Mouse (Mus musculus) kidney, adult 8-10 months (tissue): ENCODE data around the gene Snrnp35.

Source experiments
- DNase-seq, 2 experiments: peaks; one replicate each; pipeline ENCODE4 v3.0.0; 2022

Gene Snrnp35

DNA sequence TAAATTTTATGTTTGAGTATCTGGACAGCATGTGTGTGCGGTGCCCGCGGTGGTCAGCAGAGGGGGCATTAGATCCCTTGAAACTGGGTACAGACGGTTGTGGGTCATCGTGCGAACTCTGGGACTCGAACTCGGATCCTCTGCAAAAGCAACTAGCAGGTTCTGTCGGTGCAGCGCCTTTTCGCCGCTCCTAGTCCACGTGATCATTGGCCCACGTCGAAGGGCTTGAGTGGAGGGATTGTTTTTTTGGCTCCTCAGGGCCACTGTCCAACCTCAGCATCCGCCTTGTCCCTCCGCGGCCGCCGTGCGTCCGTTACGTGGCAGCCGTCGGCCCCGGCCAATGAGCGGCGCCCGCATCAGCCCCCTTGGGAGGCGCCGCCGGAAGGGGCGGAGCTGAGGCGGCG lies 57.5 kb downstream of the Snrnp35 start, which contains the start of gene Tmed2:
Tmed2 (plus strand) TSS at position 313 of the 404 bp plus-strand sequence.
- peak; percentile 97 for DNase-seq
